Mouse (Mus musculus) WW6 (cell line): ENCODE data around the gene P4htm.

Source experiments
- DNase-seq: peaks from one replicate; pipeline ENCODE4 v3.0.0-alpha.2; 2013; ENCODE audit warnings: low read depth, low spot score

Gene P4htm

GRCm38 (mm10) chr9:108577934-108578544 is 19.4 kb downstream of the P4htm start:
- DNase-seq = no peak

- DNase-seq = no peak
Observed at GRCm38 (mm10) chr9:108577025-108577424, 20.4 kb downstream of the P4htm start.

- no peak for DNase-seq
Observed at GRCm38 (mm10) chr9:108575321-108576297, 21.9 kb downstream of the P4htm start.

GRCm38 (mm10) chr9:108574921-108575320 is 22.5 kb downstream of the P4htm start:
- no peak for DNase-seq

GRCm38 (mm10) chr9:108573774-108574690 is 23.4 kb downstream of the P4htm start:
- peak; percentile 76 for DNase-seq

GRCm38 (mm10) chr9:108572321-108572720 is 25.1 kb downstream of the P4htm start:
- no peak for DNase-seq

- DNase-seq = no peak
Observed at GRCm38 (mm10) chr9:108571401-108571973, 26.0 kb downstream of the P4htm start.

- peak; percentile 71 for DNase-seq
Observed at GRCm38 (mm10) chr9:108570207-108570896, 27.1 kb downstream of the P4htm start.

GRCm38 (mm10) chr9:108569381-108570206 is 27.9 kb downstream of the P4htm start, which contains the start of gene Dalrd3:
Dalrd3 (plus strand) TSS chr9:108569886.
- peak; percentile 79 for DNase-seq

- DNase-seq = no peak
Observed at GRCm38 (mm10) chr9:108568511-108568921, 29.0 kb downstream of the P4htm start.

- no peak for DNase-seq
Observed at GRCm38 (mm10) chr9:108567931-108568419, 29.5 kb downstream of the P4htm start.

- peak; percentile 91 for DNase-seq
Observed at GRCm38 (mm10) chr9:108566815-108567776, 30.4 kb downstream of the P4htm start, which contains the start of gene Ndufaf3. Ndufaf3 (minus strand) TSS chr9:108567434.

GRCm38 (mm10) chr9:108565881-108566814 is 31.3 kb downstream of the P4htm start:
- DNase-seq = no peak

- DNase-seq = no peak
Observed at GRCm38 (mm10) chr9:108564131-108564530, 33.3 kb downstream of the P4htm start.

- no peak for DNase-seq
Observed at GRCm38 (mm10) chr9:108563671-108564070, 33.8 kb downstream of the P4htm start.

- DNase-seq = peak; percentile 98
Observed at GRCm38 (mm10) chr9:108560227-108560841, 37.1 kb downstream of the P4htm start, which contains the start of gene Impdh2. Impdh2 (plus strand) TSS chr9:108560286.

- no peak for DNase-seq
Observed at GRCm38 (mm10) chr9:108559169-108559568, 38.3 kb downstream of the P4htm start.
